Mouse (Mus musculus) myocyte (in vitro differentiated cells): ENCODE data around the gene Syt8. TPM values are rescaled to one million over a fixed set of nuclear protein-coding genes. Genes with fewer than 3 reads are reported as not detected.

Experiments
- H3K27me3 ChIP-seq: one replicate; pipeline ENCODE4 v1.6.1; 2011; ENCODE audit not compliant: control insufficient read depth, insufficient read depth, insufficient read length
- H3K36me3 ChIP-seq: one replicate; pipeline ENCODE4 v1.6.1; 2011; ENCODE audit not compliant: control insufficient read depth, insufficient read depth
- H3K4me2 ChIP-seq: one replicate; pipeline ENCODE4 v1.6.1; 2011; ENCODE audit warnings: low read depth, control low read depth
- H3K4me3 ChIP-seq: one replicate; pipeline ENCODE4 v1.5.1; 2011; ENCODE audit warnings: mild to moderate bottlenecking, control low read depth, moderate library complexity
- H3K79me2 ChIP-seq: one replicate; pipeline ENCODE4 v1.6.1; 2011; ENCODE audit not compliant: control insufficient read depth, insufficient read depth
- H3ac ChIP-seq: one replicate; pipeline ENCODE4 v1.6.1; 2011; ENCODE audit not compliant: control insufficient read depth, insufficient read length
- CEBPB ChIP-seq: IDR thresholded peaks from 2 replicates; pipeline ENCODE4 v1.6.1; 2011; ENCODE audit warnings: mild to moderate bottlenecking, moderate library complexity; ENCODE audit not compliant: poor library complexity, insufficient read depth, severe bottlenecking
- E2F4 ChIP-seq: IDR thresholded peaks from one replicate; pipeline ENCODE4 v1.6.1; 2011; ENCODE audit warnings: mild to moderate bottlenecking, control low read depth, moderate library complexity; ENCODE audit not compliant: insufficient read depth
- MAX ChIP-seq: IDR thresholded peaks from one replicate; pipeline ENCODE4 v1.6.1; 2011; ENCODE audit warnings: low read depth, mild to moderate bottlenecking, control low read depth
- MYOD1 ChIP-seq, 3 experiments: IDR thresholded peaks; one replicate each; pipeline ENCODE4 v1.6.1; 2011; ENCODE audit warnings: control low read depth in 2 of 3, low read depth in 2 of 3, mild to moderate bottlenecking in 2 of 3, moderate library complexity in 1 of 3; ENCODE audit not compliant: insufficient read length in 2 of 3, control insufficient read depth in 1 of 3
- MYOG ChIP-seq, 3 experiments: IDR thresholded peaks; one replicate each; pipeline ENCODE4 v1.6.1; 2011; ENCODE audit warnings: control low read depth in 2 of 3, low read depth in 2 of 3, mild to moderate bottlenecking in 2 of 3; ENCODE audit not compliant: insufficient read length in 2 of 3, control insufficient read depth in 1 of 3, insufficient read depth in 1 of 3
- POLR2A ChIP-seq: IDR thresholded peaks from one replicate; pipeline ENCODE4 v1.6.1; 2011; ENCODE audit warnings: low read depth, mild to moderate bottlenecking, control low read depth, moderate library complexity; ENCODE audit not compliant: insufficient read length
- POLR2AphosphoS2 ChIP-seq: IDR thresholded peaks from one replicate; pipeline ENCODE4 v1.6.1; 2011; ENCODE audit warnings: low read depth, control low read depth; ENCODE audit not compliant: insufficient read length
- REST ChIP-seq: IDR thresholded peaks from one replicate; pipeline ENCODE4 v1.6.1; 2011; ENCODE audit warnings: mild to moderate bottlenecking, control low read depth, moderate library complexity; ENCODE audit not compliant: insufficient read depth, insufficient read length
- SRF ChIP-seq: IDR thresholded peaks from one replicate; pipeline ENCODE4 v1.6.1; 2011; ENCODE audit warnings: low read depth; ENCODE audit not compliant: control insufficient read depth, insufficient read length
- TCF12 ChIP-seq: IDR thresholded peaks from one replicate; pipeline ENCODE4 v1.6.1; 2011; ENCODE audit warnings: mild to moderate bottlenecking, control low read depth; ENCODE audit not compliant: poor library complexity, insufficient read depth, severe bottlenecking
- TCF3 ChIP-seq: IDR thresholded peaks from one replicate; pipeline ENCODE4 v1.6.1; 2011; ENCODE audit warnings: low read depth, control low read depth; ENCODE audit not compliant: insufficient read length
- USF1 ChIP-seq: IDR thresholded peaks from one replicate; pipeline ENCODE4 v1.6.1; 2011; ENCODE audit warnings: low read depth, mild to moderate bottlenecking, control low read depth, moderate library complexity
- polyA plus RNA-seq: library from polyadenylated mRNA; unstranded; fragments of >200 nt; fragmentation: generic; extraction: Trizol; gene quantifications from one replicate; pipeline ENCODE4 v1.2.1, GENCODE M21; 2012; ENCODE audit warnings: missing spikeins

Syt8 gene
- polyA plus RNA-seq, 1 experiment: 14.5 TPM

GRCm38 (mm10) chr7:142418027-142418426, 16.6 kb upstream of the Syt8 start:
- H3K4me3 ChIP-seq: no peak overlapping the region
- H3ac ChIP-seq: no peak overlapping the region
- H3K4me2 ChIP-seq: no peak overlapping the region
- H3K27me3 ChIP-seq: no peaks in the 10 kb centered on the region
- TF ChIP-seq POLR2AphosphoS2: no peak
- TF ChIP-seq TCF12: no peak
- TF ChIP-seq E2F4: no peak
- TF ChIP-seq MYOD1 (IDR thresholded peaks at IDR 0.05; ENCODE audit: control insufficient read depth in 1 of 3, insufficient read length in 2 of 3, low read depth in 2 of 3): no peak
- TF ChIP-seq POLR2A: no peak
- TF ChIP-seq MAX: no peak
- no peak for TF ChIP-seq CEBPB
- TF ChIP-seq TCF3: no peak
- TF ChIP-seq REST: no peak
- TF ChIP-seq USF1: no peak
- no peak for TF ChIP-seq SRF
- TF ChIP-seq MYOG (IDR thresholded peaks at IDR 0.05; ENCODE audit: control insufficient read depth in 1 of 3, insufficient read depth in 1 of 3, insufficient read length in 2 of 3, low read depth in 2 of 3): no peak
- H3K79me2 ChIP-seq: no peaks in the 10 kb centered on the region
- H3K36me3 ChIP-seq: no peaks in the 10 kb centered on the region

DNA sequence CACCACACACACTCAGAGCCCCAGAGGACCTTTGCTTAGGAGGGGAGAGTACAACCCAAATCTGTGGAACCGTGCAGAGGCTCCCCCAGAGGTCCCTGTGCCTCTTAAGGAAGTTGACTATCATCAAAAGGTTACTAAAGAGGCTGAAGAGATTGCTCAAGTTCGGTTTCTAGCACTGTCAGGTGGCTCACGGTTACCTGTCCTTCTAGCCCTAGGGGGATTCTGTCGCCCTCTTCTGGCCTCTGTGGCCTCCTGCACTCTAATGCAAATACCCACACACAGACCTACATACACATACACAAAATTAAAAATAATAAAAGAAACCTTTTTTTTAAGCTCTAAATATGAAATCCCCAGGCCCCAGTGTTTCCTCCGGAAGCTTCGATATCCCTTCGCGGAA, 16.0 kb upstream of the Syt8 start:
- H3K79me2 ChIP-seq: no peaks in the 10 kb centered on the region
- no peaks in the 10 kb centered on the region for H3K27me3 ChIP-seq
- no peak overlapping the region for H3K4me2 ChIP-seq
- TF ChIP-seq POLR2A (no peak), USF1 (no peak), MYOD1 (IDR thresholded peaks at IDR 0.05; ENCODE audit: control insufficient read depth in 1 of 3, insufficient read length in 2 of 3, low read depth in 2 of 3) (no peak), MAX (no peak), MYOG (IDR thresholded peaks at IDR 0.05; ENCODE audit: control insufficient read depth in 1 of 3, insufficient read depth in 1 of 3, insufficient read length in 2 of 3, low read depth in 2 of 3) (no peak), REST (no peak), POLR2AphosphoS2 (no peak), SRF (no peak), TCF12 (no peak), TCF3 (no peak)
- H3K4me3 ChIP-seq: no peak overlapping the region
- H3ac ChIP-seq: no peak overlapping the region
- no peaks in the 10 kb centered on the region for H3K36me3 ChIP-seq

DNA sequence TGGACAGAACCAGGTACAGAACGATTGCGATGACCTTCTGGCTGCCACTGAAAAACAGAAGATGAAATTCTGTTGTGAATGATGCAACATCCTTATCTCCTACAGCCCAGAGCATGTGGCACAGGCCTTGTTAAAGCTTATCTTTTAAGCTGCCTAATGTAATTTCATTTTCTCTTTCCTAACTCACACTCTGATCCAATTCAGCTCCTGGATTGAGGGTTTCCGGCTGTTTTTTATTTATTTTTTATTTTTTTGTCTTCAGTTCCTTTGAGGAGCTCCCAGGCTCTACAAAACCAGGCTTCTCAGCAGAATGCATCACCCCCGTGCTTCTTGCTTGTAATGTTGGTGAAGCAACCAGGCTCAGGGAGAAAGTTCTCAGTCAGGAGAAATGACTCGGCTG, 14.8 kb upstream of the Syt8 start:
- Histone ChIP-seq H3K4me2 (no peak overlapping the region), H3ac (no peak overlapping the region), H3K36me3 (no peaks in the 10 kb centered on the region), H3K79me2 (no peaks in the 10 kb centered on the region), H3K27me3 (no peaks in the 10 kb centered on the region), H3K4me3 (no peak overlapping the region)
- TF ChIP-seq POLR2AphosphoS2 (no peak), POLR2A (no peak), CEBPB (no peak), MYOG (IDR thresholded peaks at IDR 0.05; ENCODE audit: control insufficient read depth in 1 of 3, insufficient read depth in 1 of 3, insufficient read length in 2 of 3, low read depth in 2 of 3) (no peak), SRF (no peak), E2F4 (no peak), USF1 (no peak), MYOD1 (IDR thresholded peaks at IDR 0.05; ENCODE audit: control insufficient read depth in 1 of 3, insufficient read length in 2 of 3, low read depth in 2 of 3) (no peak), REST (no peak), TCF12 (no peak), TCF3 (no peak)

GRCm38 (mm10) chr7:142421826-142422225, 12.8 kb upstream of the Syt8 start:
- no peak overlapping the region for H3ac ChIP-seq
- H3K79me2 ChIP-seq: no peaks in the 10 kb centered on the region
- H3K4me3 ChIP-seq: no peak overlapping the region
- H3K36me3 ChIP-seq: no peaks in the 10 kb centered on the region
- TF ChIP-seq POLR2AphosphoS2 (no peak), USF1 (no peak), SRF (no peak), CEBPB (no peak), MYOG (IDR thresholded peaks at IDR 0.05; ENCODE audit: control insufficient read depth in 1 of 3, insufficient read depth in 1 of 3, insufficient read length in 2 of 3, low read depth in 2 of 3) (no peak), E2F4 (no peak)
- H3K4me2 ChIP-seq: no peak overlapping the region
- H3K27me3 ChIP-seq: no peaks in the 10 kb centered on the region

GRCm38 (mm10) chr7:142425641-142426213, 8.9 kb upstream of the Syt8 start:
- no peaks in the 10 kb centered on the region for H3K36me3 ChIP-seq
- no peak overlapping the region for H3K4me2 ChIP-seq
- H3K4me3 ChIP-seq: no peak overlapping the region
- H3K79me2 ChIP-seq: no peaks in the 10 kb centered on the region
- no peaks in the 10 kb centered on the region for H3K27me3 ChIP-seq
- no peak overlapping the region for H3ac ChIP-seq
- no peak for TF ChIP-seq POLR2A
- no peak for TF ChIP-seq TCF3
- TF ChIP-seq MYOD1 (IDR thresholded peaks at IDR 0.05; ENCODE audit: control insufficient read depth in 1 of 3, insufficient read length in 2 of 3, low read depth in 2 of 3): no peak
- TF ChIP-seq MYOG (IDR thresholded peaks at IDR 0.05; ENCODE audit: control insufficient read depth in 1 of 3, insufficient read depth in 1 of 3, insufficient read length in 2 of 3, low read depth in 2 of 3): no peak
- no peak for TF ChIP-seq SRF
- TF ChIP-seq E2F4: no peak
- no peak for TF ChIP-seq REST
- TF ChIP-seq POLR2AphosphoS2: no peak
- no peak for TF ChIP-seq CEBPB
- TF ChIP-seq TCF12: no peak
- TF ChIP-seq MAX: no peak
- TF ChIP-seq USF1: no peak
